Mouse (Mus musculus): ENCODE measurements around the gene Sp3. TPM values are rescaled to one million over a fixed set of nuclear protein-coding genes. Genes with fewer than 3 reads are reported as not detected.
"Not testable (repeated sequence)": the region's sequence is repeated elsewhere in the genome, so short reads cannot be mapped to it uniquely, and the experiment has no call there.

Sp3 gene
- total RNA-seq (2021) = 10 to 100 TPM; 50.5 to 55.5 TPM
- long read RNA-seq, experiment 1, full-length matches to known transcripts = 22 of 34 reads
- long read RNA-seq, experiment 1, partial matches to known transcripts = 9 of 34 reads
- long read RNA-seq, experiment 1, other reads (novel, unspliced or antisense) = 3 of 34 reads
- long read RNA-seq, experiment 2, full-length matches to known transcripts = 20 of 30 reads
- long read RNA-seq, experiment 2, partial matches to known transcripts = 5 of 30 reads
- long read RNA-seq, experiment 2, other reads (novel, unspliced or antisense) = 5 of 30 reads

DNA sequence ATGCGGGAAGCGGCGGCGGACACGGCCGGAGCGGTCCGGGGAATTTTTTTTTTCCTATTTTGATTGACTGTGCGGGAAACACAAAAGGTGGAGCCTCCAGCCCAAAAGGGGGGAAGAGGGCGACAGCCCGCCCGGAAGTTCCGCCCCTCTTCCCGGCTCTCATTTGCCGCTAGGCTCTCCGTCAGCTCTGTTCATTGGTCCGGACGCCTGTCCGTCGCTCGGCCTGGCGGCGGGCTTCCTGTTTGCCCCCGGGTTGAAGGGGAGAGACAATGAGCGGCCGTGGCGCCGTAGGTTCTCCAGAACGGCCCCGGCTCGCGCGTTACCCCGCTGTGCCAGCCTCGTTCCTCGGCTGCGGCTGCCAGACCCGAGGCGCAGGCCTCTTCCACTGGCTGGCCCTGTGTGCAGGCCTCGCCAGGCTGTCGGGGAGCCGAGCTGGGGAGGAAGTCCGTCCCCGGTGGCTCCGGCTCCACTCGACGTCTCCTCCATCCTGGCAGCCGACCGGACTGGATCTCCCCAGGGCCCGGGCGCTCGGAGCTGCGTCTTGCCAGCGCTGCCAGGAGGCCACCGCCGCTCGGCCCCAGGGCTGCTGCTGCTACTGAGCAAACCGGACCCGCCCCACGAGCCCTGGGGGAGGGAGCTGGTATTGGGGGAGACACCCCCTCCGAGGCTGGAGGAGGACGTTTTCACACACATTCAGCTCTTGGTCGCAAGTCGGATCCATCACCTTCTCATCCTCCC is at the start of gene Sp3:
Sp3 (minus strand) TSS at position 110 of the 738 bp plus-strand sequence.
- peak; percentile 97 to 98 for DNase-seq (ENCODE audit: low spot score in 2 of 2)

GRCm38 (mm10) chr2:73029846-73030245 is 49.6 kb upstream of the Sp3 start:
- no peak for DNase-seq (ENCODE audit: low spot score in 2 of 2)
- intact Hi-C loops (cut with DNase I) = no loop called here

More for the DNA sequence above, at the start of gene Sp3:
- intact Hi-C loops (cut with DNase I) = no loop called here

DNA sequence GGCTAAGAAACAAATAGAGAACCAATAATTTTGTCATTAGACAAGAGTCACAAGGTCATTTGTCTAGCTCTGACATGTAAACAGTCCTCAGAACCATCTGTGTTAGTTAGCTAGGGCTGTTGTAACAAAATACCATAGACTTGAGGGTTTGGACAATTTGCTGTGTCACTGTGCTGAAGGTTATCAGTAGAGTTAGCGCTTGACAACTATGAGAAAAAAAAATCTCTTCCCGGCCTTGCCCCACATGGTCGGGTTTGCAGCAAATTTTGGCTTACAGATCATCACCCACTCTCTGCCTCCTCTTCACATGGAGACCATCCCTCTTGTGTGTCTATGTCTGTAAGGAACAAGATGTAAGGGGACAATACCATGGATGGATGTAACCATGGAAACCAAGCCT is 47.8 kb upstream of the Sp3 start:
- intact Hi-C loops (cut with DNase I) = no loop called here
- no peak for DNase-seq (ENCODE audit: low spot score in 2 of 2)

DNA sequence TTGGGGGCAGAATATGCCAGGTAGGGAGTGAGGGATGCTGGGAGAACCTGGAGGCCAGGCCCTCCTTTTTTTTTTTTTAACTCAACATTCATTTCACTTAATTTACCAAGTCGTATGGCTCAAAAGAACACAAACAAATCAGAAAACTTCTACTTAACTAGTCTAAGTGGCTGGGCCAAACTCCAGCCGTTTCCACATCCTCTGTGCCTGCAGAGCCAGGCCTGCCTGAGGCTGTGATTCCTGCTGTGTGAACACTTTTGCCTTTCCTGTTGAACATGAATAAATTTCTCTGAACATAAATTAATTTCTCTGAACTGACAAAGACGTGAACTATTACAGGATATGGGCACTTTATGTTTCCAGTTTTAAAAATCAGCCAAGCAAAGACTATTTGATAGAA is 46.9 kb upstream of the Sp3 start:
- intact Hi-C loops (cut with DNase I) = no loop called here

DNA sequence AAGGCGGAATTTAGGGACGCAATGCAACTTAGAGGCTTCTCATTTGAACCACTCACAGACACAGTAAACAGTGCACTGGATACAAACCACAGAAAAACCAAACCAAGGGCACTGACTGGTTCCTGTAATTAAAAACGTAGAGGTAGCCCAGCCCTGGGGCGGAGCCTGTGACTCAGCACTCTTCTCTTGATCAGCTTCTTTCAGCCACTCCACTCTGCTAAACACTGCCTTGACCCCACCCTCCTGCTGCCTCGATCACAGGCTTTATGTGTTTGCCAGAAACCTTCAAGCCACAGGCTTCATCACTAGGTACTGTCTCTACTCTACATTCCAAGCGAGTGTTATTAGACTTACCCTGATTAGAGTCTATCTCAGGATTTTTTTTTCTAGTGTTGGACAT is 43.6 kb upstream of the Sp3 start:
- intact Hi-C loops (cut with DNase I) = no loop called here
- no peak for DNase-seq (ENCODE audit: low spot score in 2 of 2)

More for the DNA sequence above, 46.9 kb upstream of the Sp3 start:
- no peak for DNase-seq (ENCODE audit: low spot score in 2 of 2)

DNA sequence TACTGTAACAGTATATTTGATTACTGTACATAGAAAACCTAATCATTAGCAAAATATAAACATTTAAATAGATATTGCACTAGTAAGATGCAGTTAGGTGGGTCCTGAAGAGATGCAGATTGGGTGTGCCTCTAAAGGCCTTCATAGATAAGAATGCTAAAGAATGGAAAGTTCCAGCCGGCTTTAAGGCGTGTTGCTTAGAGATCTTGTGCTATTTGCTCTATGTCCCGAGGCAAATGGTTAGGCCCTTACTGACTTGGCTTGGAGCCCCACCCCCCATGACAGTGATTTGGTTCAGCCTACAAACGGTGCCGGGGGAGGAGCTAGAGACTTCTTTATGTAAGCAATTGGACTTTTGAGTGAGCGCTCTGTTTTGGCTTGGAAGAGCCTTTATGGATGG is 40.8 kb upstream of the Sp3 start:
- intact Hi-C loops (cut with DNase I) = no loop called here

DNA sequence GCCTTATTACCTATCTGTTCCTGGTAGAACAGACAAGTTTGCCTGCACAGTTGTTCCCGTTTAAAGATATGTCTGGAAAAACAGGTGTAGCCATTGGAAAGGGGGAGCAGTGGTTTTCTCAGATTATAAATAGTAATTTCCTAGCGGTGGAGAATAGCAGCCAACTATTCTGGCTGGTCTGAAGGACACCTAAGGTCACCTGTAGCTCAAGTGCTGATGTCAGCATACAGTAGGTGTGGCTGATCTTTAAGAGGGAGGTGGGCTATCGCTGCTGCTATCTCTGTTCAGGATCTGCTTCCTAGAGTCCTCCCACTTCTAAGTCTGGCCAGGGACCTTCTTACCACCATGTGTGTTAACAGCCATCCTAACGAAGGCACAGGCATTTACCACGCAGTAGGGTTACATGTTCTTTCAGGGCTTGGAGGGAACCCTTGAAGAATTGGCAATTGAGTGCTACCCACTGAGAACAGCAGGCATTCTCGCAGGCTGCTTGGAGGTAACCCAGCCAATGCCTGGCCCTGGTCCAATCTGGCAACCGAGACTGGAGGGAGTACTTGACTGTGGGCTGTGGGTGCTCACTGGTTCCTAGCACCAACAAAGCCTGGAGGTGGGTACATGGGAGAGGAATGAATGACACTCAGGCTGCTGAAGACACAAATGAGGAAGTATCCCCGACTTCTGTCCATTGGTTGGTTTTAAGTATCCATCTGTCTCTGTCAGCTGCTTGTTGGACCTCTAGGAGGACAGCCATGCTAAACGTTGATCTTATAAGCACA is 39.3 kb upstream of the Sp3 start:
- intact Hi-C loops (cut with DNase I) = no loop called here
- peak; percentile 62 to 75 for DNase-seq (ENCODE audit: low spot score in 2 of 2)

More for the DNA sequence above, 40.8 kb upstream of the Sp3 start:
- DNase-seq (ENCODE audit: low spot score in 2 of 2) = no peak

DNA sequence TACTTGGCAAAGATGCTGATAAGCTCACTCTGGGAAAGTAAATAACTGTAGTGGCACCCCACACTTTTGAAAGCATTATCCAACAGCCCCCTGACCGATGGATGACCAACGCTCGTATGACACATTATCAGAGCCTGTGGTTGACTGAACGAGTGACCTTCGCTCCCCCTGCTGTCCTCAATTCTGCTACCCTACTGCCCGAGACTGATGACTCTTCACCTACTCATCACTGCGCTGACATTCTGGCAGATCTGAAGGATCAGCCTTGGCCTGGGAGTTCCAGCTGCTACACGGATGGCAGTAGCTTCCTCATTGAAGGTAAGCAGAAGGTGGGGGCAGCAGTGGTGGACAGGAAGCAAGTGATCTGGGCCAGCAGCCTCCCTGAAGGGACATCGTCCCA is 33.8 kb upstream of the Sp3 start:
- DNase-seq (ENCODE audit: low spot score in 2 of 2); intact Hi-C loops (cut with DNase I): not testable (repeated sequence)

- intact Hi-C loops (cut with DNase I) = no loop called here
- no peak for DNase-seq (ENCODE audit: low spot score in 2 of 2)
Measured at GRCm38 (mm10) chr2:73012636-73013035, 32.4 kb upstream of the Sp3 start.

DNA sequence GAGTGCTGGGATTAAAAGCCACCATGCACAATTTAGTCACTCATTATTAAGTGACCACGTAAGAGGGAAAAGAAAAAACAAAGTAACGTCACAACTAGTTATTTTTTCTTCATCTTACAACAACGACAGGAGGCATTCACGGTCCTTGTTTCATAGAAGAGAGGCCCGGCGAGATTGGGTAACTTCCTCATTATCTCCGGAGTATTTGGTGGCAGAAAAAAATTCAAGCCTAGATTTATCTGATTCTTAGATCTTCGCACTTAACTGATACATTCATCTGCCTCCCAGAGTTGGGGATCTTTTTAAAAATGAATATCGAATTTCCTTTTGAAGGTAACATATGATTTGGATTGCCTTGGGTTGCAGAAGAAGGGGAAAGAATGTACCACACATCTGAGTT is 27.2 kb upstream of the Sp3 start:
- DNase-seq (ENCODE audit: low spot score in 2 of 2) = no peak
- intact Hi-C loops (cut with DNase I) = no loop called here

- DNase-seq (ENCODE audit: low spot score in 2 of 2) = no peak
- intact Hi-C loops (cut with DNase I) = no loop called here
Measured at GRCm38 (mm10) chr2:73005611-73006515, 25.6 kb upstream of the Sp3 start.

DNA sequence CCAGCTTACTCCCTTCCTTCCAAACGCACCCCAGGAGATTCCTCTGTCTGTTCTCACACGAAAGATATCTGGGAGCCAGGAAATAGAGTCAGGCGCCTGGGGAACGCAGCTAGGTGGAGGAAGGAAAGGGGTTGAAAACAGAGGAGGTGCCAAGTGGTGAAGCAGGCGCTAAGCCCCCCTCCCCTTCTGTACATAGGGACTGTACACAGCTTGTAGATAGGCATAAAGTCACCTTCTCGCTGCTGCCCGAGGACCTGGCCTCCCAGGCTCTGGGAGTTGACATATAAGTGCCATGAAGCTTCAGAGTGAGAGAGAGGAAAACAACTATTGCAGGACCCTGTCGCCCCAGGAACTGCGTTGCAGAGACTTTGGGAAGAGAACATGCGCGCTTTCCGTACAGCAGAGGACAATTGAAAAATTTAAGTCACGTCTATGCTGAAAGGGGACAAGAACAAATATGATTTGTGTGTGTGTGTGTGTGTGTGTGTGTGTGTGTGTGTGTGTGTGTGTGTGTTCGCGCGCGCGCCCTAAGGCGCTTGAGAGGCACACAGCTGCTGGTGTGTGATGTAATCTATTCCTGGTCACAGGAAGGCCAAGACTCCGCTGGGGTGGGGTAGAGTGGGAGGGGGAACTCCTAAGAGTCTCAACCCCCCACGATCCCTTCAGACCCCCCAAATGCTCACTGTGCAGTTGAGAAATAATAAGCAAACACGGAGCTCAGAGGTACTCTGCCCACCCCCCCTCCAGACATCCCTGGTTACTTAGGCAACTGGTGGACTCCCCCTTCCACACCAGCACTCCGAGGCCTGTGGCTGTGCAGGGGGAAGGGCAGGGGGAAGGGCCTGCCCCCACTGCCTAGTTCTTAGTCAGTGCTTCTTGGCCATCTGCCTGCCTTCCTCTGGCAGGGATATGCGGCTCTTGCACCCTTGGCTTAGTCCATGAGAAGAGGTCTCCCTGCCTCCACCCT is 23.8 kb upstream of the Sp3 start:
- peak; percentile 42 to 54 for DNase-seq (ENCODE audit: low spot score in 2 of 2)
- intact Hi-C loops (cut with DNase I) = no loop called here

DNA sequence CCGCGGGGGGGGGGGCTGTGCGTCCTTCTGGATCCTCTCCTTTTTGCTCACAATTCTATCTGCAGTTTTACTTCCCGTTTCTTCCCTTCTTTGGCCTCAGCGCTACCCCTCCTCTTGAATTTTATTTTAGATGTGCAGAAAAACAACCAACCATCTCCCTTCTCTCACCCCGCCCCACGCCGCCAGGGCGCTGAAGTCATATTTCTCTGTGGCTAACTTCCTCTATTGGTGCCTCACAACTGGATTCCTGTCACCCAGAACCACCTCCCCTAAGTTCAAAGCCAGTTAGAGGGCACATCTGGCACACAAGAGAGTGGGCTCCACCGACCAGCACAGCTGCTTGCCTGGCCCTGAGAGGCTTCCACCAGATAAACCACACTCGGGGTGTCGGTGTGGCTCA is 22.8 kb upstream of the Sp3 start:
- DNase-seq (ENCODE audit: low spot score in 2 of 2) = no peak
- intact Hi-C loops (cut with DNase I) = no loop called here

GRCm38 (mm10) chr2:73002451-73002850 is 22.2 kb upstream of the Sp3 start:
- DNase-seq (ENCODE audit: low spot score in 2 of 2) = no peak
- intact Hi-C loops (cut with DNase I) = no loop called here

- DNase-seq (ENCODE audit: low spot score in 2 of 2) = no peak
- intact Hi-C loops (cut with DNase I) = no loop called here
Measured at GRCm38 (mm10) chr2:73001994-73002393, 21.7 kb upstream of the Sp3 start.

- DNase-seq (ENCODE audit: low spot score in 2 of 2) = no peak
- intact Hi-C loops (cut with DNase I) = no loop called here
Measured at GRCm38 (mm10) chr2:73000194-73000593, 19.9 kb upstream of the Sp3 start.

- no peak for DNase-seq (ENCODE audit: low spot score in 2 of 2)
- intact Hi-C loops (cut with DNase I) = loop anchor here (5.0 kb wide), 1 partner anchor 55 kb away; no protein-coding TSS in a partner anchor
Measured at GRCm38 (mm10) chr2:72997586-72997985, 17.3 kb upstream of the Sp3 start.

GRCm38 (mm10) chr2:72996808-72997378 is 16.6 kb upstream of the Sp3 start:
- DNase-seq (ENCODE audit: low spot score in 2 of 2) = no peak
- intact Hi-C loops (cut with DNase I) = loop anchor here (5.0 kb wide), 1 partner anchor 55 kb away; no protein-coding TSS in a partner anchor
